Comparison of ENCODE assay signal across 18 mouse cellular contexts in genomic region chr6:113947515-113947914, GRCm38 (mm10).
DNase-seq lines count a peak whose midpoint lies in the region; ATAC-seq and TF ChIP-seq lines count a peak whose summit lies in the region.
"Had no signal": no experiment of that assay in that cellular context is flagged by ENCODE, and none has a peak within 500 bp of the region (broad histone marks: within the 10 kb centered on the region; RNA-seq: fewer than 3 reads in every experiment).

No protein-coding gene starts in this region.

- no peak overlapping the region for H3K27ac ChIP-seq in kidney, adult 2 months (ENCODE audit: insufficient read depth, low read depth, low read length)
- H3K27ac ChIP-seq: embryonic facial prominence, embryonic 12.5 days; kidney, postnatal 0 days; layer of hippocampus, adult 2 months; limb, embryonic 10.5 days; liver, embryonic 12.5 days; midbrain, embryonic 15.5 days had no signal

- no peaks in the 10 kb centered on the region for H3K27me3 ChIP-seq in kidney, adult 2 months (replicated peaks; ENCODE audit: control insufficient read depth, insufficient read depth, low read length)
- H3K27me3 ChIP-seq: embryonic facial prominence, embryonic 12.5 days; liver, embryonic 12.5 days; midbrain, embryonic 15.5 days had no signal

- no peaks in the 10 kb centered on the region for H3K4me1 ChIP-seq in kidney, adult 2 months (ENCODE audit: control insufficient read depth, insufficient read depth, low read length)
- H3K4me1 ChIP-seq: embryonic facial prominence, embryonic 12.5 days; limb, embryonic 10.5 days; liver, embryonic 12.5 days had no signal

- ATAC-seq in cerebellum, adult (ENCODE audit: insufficient number of reproducible peaks, low FRiP score, low TSS enrichment) = peak; percentile 87
- ATAC-seq: forebrain, postnatal 0 days; hindbrain, embryonic 16.5 days; intestine, postnatal 0 days; liver, embryonic 12.5 days; midbrain, embryonic 15.5 days had no signal

- WGBS in kidney, adult 2 months = 88% methylated on average over 8 of the region's 8 CpGs

- TF ChIP-seq POLR2A in kidney, adult 2 months (IDR thresholded peaks at IDR 0.05; ENCODE audit: low read depth, low read length) = no peak

- no peak for TF ChIP-seq CTCF in kidney, adult 2 months (conservative IDR thresholded peaks at IDR 0.05; ENCODE audit: insufficient read depth, insufficient read length, low read depth, low read length)

- H3K36me3 ChIP-seq in kidney, adult 2 months (ENCODE audit: control insufficient read depth, insufficient read depth, low read length) = no peaks in the 10 kb centered on the region
- H3K36me3 ChIP-seq: embryonic facial prominence, embryonic 12.5 days; limb, embryonic 10.5 days; liver, embryonic 12.5 days; midbrain, embryonic 15.5 days had no signal

- H3K4me3 ChIP-seq in kidney, adult 2 months (ENCODE audit: insufficient read depth, low read depth, low read length) = no peak overlapping the region
- H3K4me3 ChIP-seq: embryonic facial prominence, embryonic 12.5 days; layer of hippocampus, adult 2 months; limb, embryonic 10.5 days; liver, embryonic 12.5 days; midbrain, embryonic 15.5 days had no signal

- no peak for DNase-seq in cerebellum, adult 9-10 months
- DNase-seq in kidney, adult 2 months = peak; percentile 1
- DNase-seq in kidney, postnatal 25 days = no peak
- peak; percentile 84 for DNase-seq in brain, adult 2 months (ENCODE audit: low read depth, low spot score)
- DNase-seq in skeletal muscle tissue, adult 2 months (ENCODE audit: low read depth, low spot score) = peak; percentile 33
- no peak for DNase-seq in layer of hippocampus, postnatal 14 days (ENCODE audit: low spot score in 2 of 2)
- DNase-seq: forebrain, postnatal 0 days; heart, postnatal 4 days; thymus, adult 18-20 months had no signal

Comparison
In these comparisons a context has a peak if more than half of its experiments do, and no peak if none do; other contexts are left out.
1. DNase-seq: peak in kidney, adult 2 months (single experiment), brain, adult 2 months (single experiment) and skeletal muscle tissue, adult 2 months (single experiment); none in cerebellum, adult 9-10 months (single experiment), kidney, postnatal 25 days (0 of 2) and layer of hippocampus, postnatal 14 days (0 of 2).